In genomic region chr2:30661147-30661546, GRCm38 (mm10) we compare ENCODE assay signal across 10 mouse cellular contexts.
DNase-seq lines count a peak whose midpoint lies in the region; ATAC-seq and TF ChIP-seq lines count a peak whose summit lies in the region.
"Had no signal": no experiment of that assay in that cellular context is flagged by ENCODE, and none has a peak within 500 bp of the region (broad histone marks: within the 10 kb centered on the region; RNA-seq: fewer than 3 reads in every experiment).

No protein-coding gene starts in this region.

- H3K27ac ChIP-seq in stomach, embryonic 14.5 days (ENCODE audit: low read length) = peak overlapping the region; percentile 100; the same call in 1 of the 2 replicates
- H3K27ac ChIP-seq in stomach, postnatal 0 days (replicated peaks) = no peak overlapping the region
- H3K27ac ChIP-seq in hindbrain, embryonic 10.5 days = peak overlapping the region; percentile 96
- H3K27ac ChIP-seq in limb, embryonic 15.5 days = peak overlapping the region; percentile 98

- H3K4me3 ChIP-seq in stomach, embryonic 14.5 days (ENCODE audit: low read depth, low read length) = no peak overlapping the region
- no peak overlapping the region for H3K4me3 ChIP-seq in stomach, postnatal 0 days (ENCODE audit: low read depth, low read length)
- H3K4me3 ChIP-seq in hindbrain, embryonic 10.5 days = 0 out of 2 replicates have a peak overlapping the region, but pooled peaks have one; percentile 1
- H3K4me3 ChIP-seq in limb, embryonic 15.5 days = no peak overlapping the region

- H3K27me3 ChIP-seq in stomach, embryonic 14.5 days (ENCODE audit: control insufficient read depth, insufficient read depth, low read length) = no peaks in the 10 kb centered on the region
- no peaks in the 10 kb centered on the region for H3K27me3 ChIP-seq in stomach, postnatal 0 days (ENCODE audit: control insufficient read depth, insufficient read depth, low read length)
- H3K27me3 ChIP-seq in hindbrain, embryonic 10.5 days (ENCODE audit: insufficient read depth, poor library complexity, severe bottlenecking) = 0 out of 2 replicates have a peak, but pooled peaks cover 2% of the 10 kb centered on the region
- H3K27me3 ChIP-seq in limb, embryonic 15.5 days = no peaks in the 10 kb centered on the region

- TF ChIP-seq CTCF in stomach, postnatal 0 days (IDR thresholded peaks at IDR 0.05; ENCODE audit: low read depth) = no peak

- H3K4me1 ChIP-seq in stomach, embryonic 14.5 days (ENCODE audit: control insufficient read depth, insufficient read depth, low read length) = peaks cover 50% of the 10 kb centered on the region
- peaks cover 9% of the 10 kb centered on the region; the same call in 1 of the 2 replicates for H3K4me1 ChIP-seq in stomach, postnatal 0 days (replicated peaks; ENCODE audit: control insufficient read depth, insufficient read depth)
- H3K4me1 ChIP-seq in hindbrain, embryonic 10.5 days (replicated peaks) = peaks cover 82% of the 10 kb centered on the region
- H3K4me1 ChIP-seq in limb, embryonic 15.5 days = peaks cover 56% of the 10 kb centered on the region

- no peak for DNase-seq in stomach, postnatal 0 days (ENCODE audit: low spot score)
- DNase-seq in hindbrain, embryonic 10.5 days (ENCODE audit: low spot score) = no peak
- DNase-seq in cerebellum, adult 9-11 months = no peak
- DNase-seq in thymus, adult 18-20 months = no peak
- DNase-seq in adrenal gland, postnatal 10 days = no peak
- DNase-seq: gastrocnemius, postnatal 14 days; lung, adult 2 months had no signal

- H3K9ac ChIP-seq in stomach, embryonic 14.5 days (replicated peaks; ENCODE audit: low read depth, low read length) = no peak overlapping the region
- H3K9ac ChIP-seq in stomach, postnatal 0 days (ENCODE audit: low read length) = no peak overlapping the region
- H3K9ac ChIP-seq in limb, embryonic 15.5 days = no peak overlapping the region

- no peak overlapping the region for H3K4me2 ChIP-seq in stomach, embryonic 14.5 days (replicated peaks; ENCODE audit: low read depth, low read length)
- H3K4me2 ChIP-seq in stomach, postnatal 0 days (replicated peaks; ENCODE audit: low read depth) = no peak overlapping the region
- H3K4me2 ChIP-seq in limb, embryonic 15.5 days = no peak overlapping the region

- H3K36me3 ChIP-seq in stomach, embryonic 14.5 days (ENCODE audit: control insufficient read depth, insufficient read depth, low read length) = no peaks in the 10 kb centered on the region
- no peaks in the 10 kb centered on the region for H3K36me3 ChIP-seq in stomach, postnatal 0 days (ENCODE audit: control insufficient read depth, insufficient read depth, low read length)
- no peaks in the 10 kb centered on the region for H3K36me3 ChIP-seq in hindbrain, embryonic 10.5 days
- H3K36me3 ChIP-seq in limb, embryonic 15.5 days = no peaks in the 10 kb centered on the region

- H3K9me3 ChIP-seq in stomach, embryonic 14.5 days (ENCODE audit: control insufficient read depth, low read depth, low read length) = no peaks in the 10 kb centered on the region
- H3K9me3 ChIP-seq in stomach, postnatal 0 days (ENCODE audit: control insufficient read depth, low read length) = no peaks in the 10 kb centered on the region
- no peaks in the 10 kb centered on the region for H3K9me3 ChIP-seq in hindbrain, embryonic 10.5 days
- no peaks in the 10 kb centered on the region for H3K9me3 ChIP-seq in limb, embryonic 15.5 days

- TF ChIP-seq EP300 in stomach, postnatal 0 days (optimal IDR thresholded peaks at IDR 0.05) = no peak

- no peak for ATAC-seq in stomach, embryonic 14.5 days (ENCODE audit: insufficient number of reproducible peaks, insufficient read depth, low FRiP score, low read depth)
- ATAC-seq in stomach, postnatal 0 days (ENCODE audit: low FRiP score, low TSS enrichment) = no peak
- ATAC-seq in limb, embryonic 15.5 days (ENCODE audit: insufficient number of reproducible peaks, low FRiP score, low TSS enrichment, low read depth) = no peak
- ATAC-seq: inflammation-experienced regulatory T-cells, adult 6 months had no signal

- WGBS in stomach, embryonic 14.5 days = 54% methylated on average over 10 of the region's 10 CpGs
- WGBS in stomach, postnatal 0 days = 69% methylated on average over 10 of the region's 10 CpGs
- WGBS in hindbrain, embryonic 10.5 days = 29% methylated on average over 10 of the region's 10 CpGs
- WGBS in limb, embryonic 15.5 days = 37% methylated on average over 10 of the region's 10 CpGs
